Comparison of ENCODE assay signal across 8 mouse cellular contexts in the genomic region with DNA sequence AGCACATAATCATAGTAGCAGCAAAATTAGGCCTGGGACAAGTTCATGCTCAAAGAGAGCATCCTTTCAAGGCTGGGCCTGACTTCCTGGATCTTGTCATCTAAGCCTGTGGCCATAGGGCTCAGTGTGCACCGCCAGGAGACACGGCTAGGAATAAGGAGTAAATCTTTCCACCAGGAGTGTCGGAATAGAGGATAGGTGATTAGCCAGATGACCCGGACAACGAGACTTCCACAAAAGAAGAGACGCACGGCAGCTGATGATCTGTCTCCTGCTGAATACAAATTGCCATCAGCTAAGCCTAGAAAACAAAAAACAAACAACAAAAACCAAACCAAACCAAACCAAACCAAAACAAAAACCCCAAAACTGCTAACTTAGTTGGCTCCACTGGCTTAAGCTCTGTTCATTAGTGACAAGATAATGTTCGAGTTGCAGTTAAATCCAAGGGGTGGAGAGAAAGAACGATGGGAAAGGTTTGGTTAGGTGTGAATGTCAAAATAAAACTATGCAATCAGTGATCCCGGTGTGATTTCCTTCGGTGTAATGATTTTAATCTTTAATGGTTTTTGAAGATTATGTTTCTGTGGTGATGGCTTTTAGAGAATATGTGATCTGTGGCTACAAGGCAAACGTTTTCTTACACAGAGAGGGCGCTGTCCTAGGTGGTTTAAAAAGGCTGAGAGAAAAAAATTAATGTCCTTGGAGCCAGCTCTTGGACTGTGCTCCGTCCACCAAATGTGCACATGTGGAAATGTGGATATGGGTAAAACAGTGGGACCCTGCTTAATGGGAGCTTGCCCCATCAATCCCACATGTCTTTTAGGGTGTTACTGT. TPM values are rescaled to one million over a fixed set of nuclear protein-coding genes. Genes with fewer than 3 reads are reported as not detected.
DNase-seq lines count a peak whose midpoint lies in the region; TF ChIP-seq lines count a peak whose summit lies in the region.
"Had no signal": no experiment of that assay in that cellular context is flagged by ENCODE, and none has a peak within 500 bp of the region (broad histone marks: within the 10 kb centered on the region; RNA-seq: fewer than 3 reads in every experiment).

No protein-coding gene starts in this region.

- H3K36me3 ChIP-seq in MEL (ENCODE audit: control insufficient read depth in 1 of 2, insufficient read depth in 2 of 2, low read length in 2 of 2) = 0 out of 4 replicates have a peak, but pooled peaks cover 0 to 2% of the 10 kb centered on the region in 2 experiments
- H3K36me3 ChIP-seq: lung, embryonic 15.5 days had no signal

- peaks cover 2% of the 10 kb centered on the region; the same call in 1 of the 2 replicates for H3K79me2 ChIP-seq in MEL (ENCODE audit: control insufficient read depth, insufficient read depth, low read length, poor library complexity)

- TF ChIP-seq RAD21 in MEL (IDR thresholded peaks at IDR 0.05; ENCODE audit: low read depth, low read length) = no peak

- H3K9ac ChIP-seq in MEL (ENCODE audit: control insufficient read depth, low read depth, low read length, poor library complexity, severe bottlenecking) = no peak overlapping the region
- H3K9ac ChIP-seq: lung, embryonic 15.5 days had no signal

- no peak overlapping the region for H3K27ac ChIP-seq in layer of hippocampus, adult 2 months
- no peak overlapping the region for H3K27ac ChIP-seq in MEL (ENCODE audit: control insufficient read depth, low read depth, low read length)
- H3K27ac ChIP-seq: lung, embryonic 15.5 days had no signal

- no peaks in the 10 kb centered on the region for H3K27me3 ChIP-seq in MEL (ENCODE audit: control insufficient read depth in 1 of 2, insufficient read depth in 2 of 2, low read length in 2 of 2)
- H3K27me3 ChIP-seq: lung, embryonic 15.5 days had no signal

- H3K4me1 ChIP-seq in MEL (ENCODE audit: control insufficient read depth in 1 of 2, insufficient read depth in 2 of 2, low read length in 2 of 2) = peaks cover 0 to 19% of the 10 kb centered on the region in 2 experiments; a peak in 2 of 4 replicates
- H3K4me1 ChIP-seq: lung, embryonic 15.5 days had no signal

- TF ChIP-seq CTCF in layer of hippocampus, adult 2 months (conservative IDR thresholded peaks at IDR 0.05) = no peak
- peak in 1 of 3 experiments; percentile 52; a peak in 2 of 6 replicates for TF ChIP-seq CTCF in MEL (IDR thresholded peaks at IDR 0.05 in 2 of 3, conservative IDR thresholded peaks at IDR 0.05 in 1 of 3; ENCODE audit: control insufficient read depth in 1 of 3, insufficient read depth in 1 of 3, low read depth in 2 of 3, low read length in 3 of 3, poor library complexity in 1 of 3, severe bottlenecking in 1 of 3)

- no peak overlapping the region for H3K4me3 ChIP-seq in layer of hippocampus, adult 2 months
- H3K4me3 ChIP-seq in MEL (ENCODE audit: control insufficient read depth in 1 of 2, insufficient read depth in 1 of 2, low read depth in 2 of 2, low read length in 2 of 2) = no peak overlapping the region
- H3K4me3 ChIP-seq: lung, embryonic 15.5 days had no signal

- TF ChIP-seq EP300 in MEL (IDR thresholded peaks at IDR 0.05; ENCODE audit: low read depth in 1 of 2, low read length in 2 of 2) = no peak

- TF ChIP-seq POLR2A in MEL (IDR thresholded peaks at IDR 0.05; ENCODE audit: control insufficient read depth in 1 of 2, insufficient read depth in 1 of 2, low read depth in 1 of 2, low read length in 2 of 2, poor library complexity in 1 of 2) = no peak

- DNase-seq in layer of hippocampus, adult 18-20 months (ENCODE audit: low spot score in 2 of 2) = peak; percentile 1 to 7
- DNase-seq in layer of hippocampus, adult 2 months (ENCODE audit: low spot score in 2 of 2) = no peak
- DNase-seq in MEL (ENCODE audit: low read depth, low spot score) (peak; percentile 82), adipocyte (ENCODE audit: low spot score) (peak; percentile 58)
- DNase-seq in left cerebral cortex, adult 8-10 months (ENCODE audit: low spot score in 2 of 2) = peak; percentile 9 to 20
- DNase-seq in adrenal gland, postnatal 25 days = no peak
- DNase-seq in gastrocnemius, postnatal 25 days = no peak

- no peaks in the 10 kb centered on the region for H3K9me3 ChIP-seq in MEL (replicated peaks; ENCODE audit: insufficient read depth, low read length)
- H3K9me3 ChIP-seq: lung, embryonic 15.5 days had no signal

TF ChIP-seq in MEL, 35 proteins besides CTCF, POLR2A, EP300 and RAD21:
- TF ChIP-seq MAX (IDR thresholded peaks at IDR 0.05; ENCODE audit: low read length) = no peak
- peak; percentile 15; the same call in 1 of the 2 replicates for TF ChIP-seq GATA1 (IDR thresholded peaks at IDR 0.05; ENCODE audit: low read depth, low read length)
- peak; percentile 55 for TF ChIP-seq TBP (IDR thresholded peaks at IDR 0.05; ENCODE audit: low read depth, low read length)
- no peak for TF ChIP-seq SIN3A (IDR thresholded peaks at IDR 0.05; ENCODE audit: low read length)
- TF ChIP-seq RCOR1 (IDR thresholded peaks at IDR 0.05; ENCODE audit: low read depth, low read length) = no peak

RNA-seq across cellular contexts. Expression of gene Ezh2, which starts 51.8 kb away (rescaled TPM):
- total RNA-seq in layer of hippocampus, adult 18-20 months (2021) = 10 to 100 TPM in 1 of 2 experiments, 1 to 10 TPM in 1; 9.8 to 13.7 TPM
- 10 to 100 TPM; 16.0 to 17.4 TPM for total RNA-seq in layer of hippocampus, adult 2 months (2021)
- 30.9 and 35.4 TPM in 2 replicates for total RNA-seq in MEL (2012; rRNA removed)
- polyA plus RNA-seq in MEL (2012; ENCODE audit: insufficient read depth in 1 of 2, insufficient read length in 2 of 2, low read depth in 1 of 2, low replicate concordance in 2 of 2, missing spikeins in 1 of 2) = 1,000 to 10,000 TPM in 1 of 2 experiments, 10 to 100 TPM in 1; 82.6 to 1,353 TPM
- total RNA-seq in left cerebral cortex, adult 8-10 months (2022) = 10 to 100 TPM; 13.4 to 16.8 (median 15.1) TPM
- 27.0 and 29.9 TPM in 2 replicates for total RNA-seq in adrenal gland, postnatal 25 days (2021)
- 1 to 10 TPM; 6.7 to 7.5 TPM for total RNA-seq in gastrocnemius, postnatal 25 days (2021)

Comparison
In these comparisons a context has a peak if more than half of its experiments do, and no peak if none do; other contexts are left out.
1. DNase-seq: peak in layer of hippocampus, adult 18-20 months (2 of 2), MEL (single experiment), adipocyte (single experiment) and left cerebral cortex, adult 8-10 months (2 of 2); none in layer of hippocampus, adult 2 months (0 of 2), adrenal gland, postnatal 25 days (single experiment) and gastrocnemius, postnatal 25 days (single experiment).